Mouse (Mus musculus): ENCODE results near the gene Ntrk1.

The Ntrk1 gene

DNA sequence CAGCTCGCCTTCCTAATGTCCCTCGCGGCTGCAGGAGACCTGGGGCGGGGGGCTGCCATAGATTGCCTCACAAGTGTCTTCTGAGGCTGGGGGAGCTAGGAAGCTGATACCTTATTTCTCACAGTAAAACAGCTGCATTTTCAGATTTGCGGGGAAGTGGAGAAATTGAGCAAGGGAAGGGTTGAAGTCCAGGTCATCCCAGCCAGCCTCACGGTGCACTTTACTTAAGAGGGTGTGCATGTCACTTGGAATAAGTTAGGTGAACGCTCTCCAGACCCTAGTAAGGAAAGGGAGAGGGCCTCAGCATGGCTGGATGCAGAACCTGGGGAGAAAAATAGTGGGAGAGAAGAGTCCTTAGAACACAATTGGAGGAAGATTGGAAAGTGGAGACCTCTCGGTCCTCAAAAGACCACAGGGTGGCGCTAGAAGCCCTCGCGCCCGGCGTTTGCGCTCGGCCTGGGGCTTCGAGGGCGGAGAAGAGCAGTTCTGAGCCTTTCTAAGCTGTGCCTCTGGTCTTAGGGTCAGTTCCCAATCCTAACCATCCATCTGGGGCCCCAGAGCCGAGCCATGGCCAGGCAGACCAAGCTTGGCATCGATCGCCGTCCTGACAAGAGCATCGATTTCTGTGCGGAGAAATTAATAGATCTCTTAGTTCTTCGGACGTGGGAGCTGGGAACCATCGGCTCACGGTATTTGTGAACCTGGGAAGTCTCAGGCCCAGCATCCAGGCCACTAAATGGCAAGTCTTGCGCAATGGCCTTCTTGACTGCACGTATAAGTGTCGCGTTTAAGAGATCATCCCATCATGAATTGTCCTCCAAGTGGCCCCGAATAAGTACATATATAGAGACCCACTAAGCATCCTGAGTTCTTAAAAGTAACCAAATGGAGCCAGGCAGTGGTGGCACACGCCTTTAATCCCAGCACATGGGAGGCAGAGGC is 645 bp upstream of the Ntrk1 start:
- in situ Hi-C loops (cut with MboI; ENCODE audit: low pct_unique_long_range_greater_than_20kb in 1 of 2, low sequenced_read_pairs in 2 of 2, unreplicated experiment in 1 of 2): loop anchor here in 1 of 2 experiments (10.0 kb wide), 1 partner anchor 159 kb away; no protein-coding TSS in a partner anchor

GRCm38 (mm10) chr3:87789768-87790167 is 5.2 kb downstream of the Ntrk1 start:
- in situ Hi-C loops (cut with MboI; ENCODE audit: low pct_unique_long_range_greater_than_20kb in 1 of 2, low sequenced_read_pairs in 2 of 2, unreplicated experiment in 1 of 2): loop anchor here in 1 of 2 experiments (10.0 kb wide), 1 partner anchor 165 kb away; no protein-coding TSS in a partner anchor

GRCm38 (mm10) chr3:87789248-87789647 is 5.7 kb downstream of the Ntrk1 start:
- in situ Hi-C loops (cut with MboI; ENCODE audit: low pct_unique_long_range_greater_than_20kb in 1 of 2, low sequenced_read_pairs in 2 of 2, unreplicated experiment in 1 of 2): no loop called here

- in situ Hi-C loops (cut with MboI; ENCODE audit: low pct_unique_long_range_greater_than_20kb in 1 of 2, low sequenced_read_pairs in 2 of 2, unreplicated experiment in 1 of 2): no loop called here
These were observed 9.2 kb downstream of the Ntrk1 start for GRCm38 (mm10) chr3:87785626-87786214.

DNA sequence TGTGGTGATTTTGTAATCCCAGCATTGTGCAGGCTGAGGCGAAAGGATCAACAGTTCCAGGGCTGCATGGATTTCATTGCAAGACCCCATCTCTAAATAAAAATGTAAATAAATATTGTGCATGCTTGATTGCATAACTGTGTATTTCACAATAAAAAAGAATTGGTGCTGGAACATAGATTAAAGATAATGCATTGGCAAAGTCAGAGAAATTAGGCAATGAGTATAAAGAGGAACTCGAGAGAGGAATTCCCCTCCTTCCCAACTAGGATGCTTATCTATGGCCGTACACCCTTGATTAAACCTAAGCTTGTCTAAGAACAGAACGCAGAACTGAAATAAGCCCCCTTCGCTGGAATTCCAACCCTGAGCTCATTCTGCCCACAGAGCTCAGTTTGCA is 9.8 kb downstream of the Ntrk1 start:
- in situ Hi-C loops (cut with MboI; ENCODE audit: low pct_unique_long_range_greater_than_20kb in 1 of 2, low sequenced_read_pairs in 2 of 2, unreplicated experiment in 1 of 2): no loop called here

GRCm38 (mm10) chr3:87783282-87784023 is 11.5 kb downstream of the Ntrk1 start:
- in situ Hi-C loops (cut with MboI; ENCODE audit: low pct_unique_long_range_greater_than_20kb in 1 of 2, low sequenced_read_pairs in 2 of 2, unreplicated experiment in 1 of 2): no loop called here

GRCm38 (mm10) chr3:87779086-87779485 is 15.9 kb downstream of the Ntrk1 start:
- in situ Hi-C loops (cut with MboI; ENCODE audit: low pct_unique_long_range_greater_than_20kb in 1 of 2, low sequenced_read_pairs in 2 of 2, unreplicated experiment in 1 of 2): no loop called here

- in situ Hi-C loops (cut with MboI; ENCODE audit: low pct_unique_long_range_greater_than_20kb in 1 of 2, low sequenced_read_pairs in 2 of 2, unreplicated experiment in 1 of 2): no loop called here
These were observed 16.7 kb downstream of the Ntrk1 start for GRCm38 (mm10) chr3:87778283-87778682.

GRCm38 (mm10) chr3:87771088-87771487 is 23.9 kb downstream of the Ntrk1 start:
- in situ Hi-C loops (cut with MboI; ENCODE audit: low pct_unique_long_range_greater_than_20kb in 1 of 2, low sequenced_read_pairs in 2 of 2, unreplicated experiment in 1 of 2): no loop called here

DNA sequence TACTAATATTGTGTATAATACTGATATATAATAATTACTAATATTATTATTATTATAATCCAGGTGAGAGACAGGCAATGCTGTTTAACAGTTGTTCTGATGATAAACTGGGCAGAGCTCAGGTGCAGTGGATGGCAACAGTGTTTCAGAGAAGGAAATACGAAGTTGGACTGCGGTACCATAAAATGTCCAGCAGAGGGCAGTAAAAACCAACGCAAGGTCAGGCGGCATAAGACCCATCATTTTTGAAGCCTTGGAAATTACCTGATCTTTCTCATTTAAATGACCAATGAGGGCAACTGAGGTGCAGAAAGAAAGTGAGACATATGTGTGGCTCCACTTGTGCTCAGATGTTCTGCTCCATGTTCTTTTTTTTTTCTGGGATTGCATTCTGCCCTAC is 24.7 kb downstream of the Ntrk1 start:
- in situ Hi-C loops (cut with MboI; ENCODE audit: low pct_unique_long_range_greater_than_20kb in 1 of 2, low sequenced_read_pairs in 2 of 2, unreplicated experiment in 1 of 2): no loop called here

DNA sequence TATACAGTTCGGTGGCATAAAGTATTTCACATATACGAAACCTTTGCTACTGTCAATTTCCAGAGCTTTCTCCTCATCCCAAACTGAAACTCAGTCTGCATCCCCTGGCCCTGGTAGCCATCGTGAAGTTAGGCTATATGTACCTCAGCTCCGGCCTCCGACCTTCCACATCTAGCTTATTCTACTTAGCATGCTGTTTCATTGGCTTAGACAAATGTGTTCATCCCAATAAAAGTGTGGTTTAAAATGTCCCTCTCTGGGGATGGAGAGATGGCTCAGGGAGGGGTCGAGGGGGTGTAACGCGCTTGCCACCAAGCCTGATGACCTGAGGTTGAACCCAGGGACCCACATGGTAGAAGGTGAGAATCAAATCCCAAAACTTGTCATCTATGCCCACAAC is 25.5 kb downstream of the Ntrk1 start:
- in situ Hi-C loops (cut with MboI; ENCODE audit: low pct_unique_long_range_greater_than_20kb in 1 of 2, low sequenced_read_pairs in 2 of 2, unreplicated experiment in 1 of 2): no loop called here

- in situ Hi-C loops (cut with MboI; ENCODE audit: low pct_unique_long_range_greater_than_20kb in 1 of 2, low sequenced_read_pairs in 2 of 2, unreplicated experiment in 1 of 2): no loop called here
These were observed 26.1 kb downstream of the Ntrk1 start for GRCm38 (mm10) chr3:87768844-87769243.

GRCm38 (mm10) chr3:87768431-87768830 is 26.5 kb downstream of the Ntrk1 start:
- in situ Hi-C loops (cut with MboI; ENCODE audit: low pct_unique_long_range_greater_than_20kb in 1 of 2, low sequenced_read_pairs in 2 of 2, unreplicated experiment in 1 of 2): no loop called here

DNA sequence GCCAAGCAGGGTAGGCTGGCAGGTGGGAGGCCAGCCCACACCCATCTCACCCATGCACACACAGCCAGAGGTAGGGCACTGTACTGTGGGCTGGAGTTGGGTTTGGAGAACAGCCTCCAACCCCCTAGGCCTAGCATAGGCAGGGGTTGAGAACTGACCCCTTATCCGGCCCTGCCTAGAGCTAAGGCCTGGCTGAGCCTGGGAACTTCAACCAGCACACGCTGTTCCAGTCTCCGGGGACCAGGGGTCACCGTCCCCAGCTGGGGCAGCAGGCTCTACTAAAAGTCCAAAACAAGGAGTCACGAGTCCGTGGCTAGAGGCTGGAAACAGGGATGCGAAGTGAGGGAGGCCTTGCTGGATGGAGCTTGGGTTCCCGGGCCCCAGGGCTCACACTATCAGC is 27.2 kb downstream of the Ntrk1 start:
- in situ Hi-C loops (cut with MboI; ENCODE audit: low pct_unique_long_range_greater_than_20kb in 1 of 2, low sequenced_read_pairs in 2 of 2, unreplicated experiment in 1 of 2): no loop called here

DNA sequence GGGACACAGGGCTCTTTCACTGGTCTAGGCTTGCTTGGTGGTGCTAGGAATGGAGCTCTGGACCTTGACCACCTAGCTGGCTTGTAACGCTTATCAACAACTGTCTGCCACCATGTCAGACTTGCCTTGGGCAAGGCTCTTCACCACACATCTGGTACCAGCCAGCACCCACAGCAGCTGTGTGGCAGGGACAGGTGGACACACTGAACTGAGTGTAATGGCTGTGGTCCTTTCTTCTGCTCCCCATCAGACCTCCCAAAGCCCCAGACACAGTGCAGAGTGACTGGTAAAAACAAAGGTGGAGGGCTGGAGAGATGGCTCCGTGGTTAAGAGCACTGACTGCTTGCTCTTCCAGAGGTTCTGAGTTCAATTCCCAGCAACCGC is 28.7 kb downstream of the Ntrk1 start:
- in situ Hi-C loops (cut with MboI; ENCODE audit: low pct_unique_long_range_greater_than_20kb in 1 of 2, low sequenced_read_pairs in 2 of 2, unreplicated experiment in 1 of 2): no loop called here

GRCm38 (mm10) chr3:87765631-87766283 is 29.2 kb downstream of the Ntrk1 start:
- in situ Hi-C loops (cut with MboI; ENCODE audit: low pct_unique_long_range_greater_than_20kb in 1 of 2, low sequenced_read_pairs in 2 of 2, unreplicated experiment in 1 of 2): no loop called here

- in situ Hi-C loops (cut with MboI; ENCODE audit: low pct_unique_long_range_greater_than_20kb in 1 of 2, low sequenced_read_pairs in 2 of 2, unreplicated experiment in 1 of 2): no loop called here
These were observed 29.9 kb downstream of the Ntrk1 start for GRCm38 (mm10) chr3:87765091-87765490.

DNA sequence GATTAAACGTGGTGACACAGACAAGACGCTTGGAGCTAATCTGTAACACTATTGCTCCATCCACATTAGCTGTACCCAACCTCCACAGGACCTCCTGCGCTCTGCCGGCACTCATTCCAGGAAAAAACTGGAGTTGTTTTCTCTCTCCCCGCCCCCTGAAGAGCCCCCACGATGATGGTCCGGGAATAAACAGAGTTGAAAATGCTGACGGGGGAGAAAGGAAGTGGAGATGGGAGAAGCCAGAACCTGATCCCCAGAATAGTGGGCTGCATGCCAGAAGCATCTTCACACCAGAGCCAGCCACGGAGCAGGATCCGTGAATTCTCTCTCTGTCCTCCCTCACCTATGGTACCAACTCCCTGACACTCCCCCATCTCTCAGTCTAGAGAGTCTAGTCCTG is 30.5 kb downstream of the Ntrk1 start:
- in situ Hi-C loops (cut with MboI; ENCODE audit: low pct_unique_long_range_greater_than_20kb in 1 of 2, low sequenced_read_pairs in 2 of 2, unreplicated experiment in 1 of 2): no loop called here

Measured in mouse embryonic stem cell (cell line).